Mouse (Mus musculus): Measurements from ENCODE around the gene Sftpd. TPM values are rescaled to one million over a fixed set of nuclear protein-coding genes. Genes with fewer than 3 reads are reported as not detected.

Gene Sftpd
- total RNA-seq, 1 experiment from 2014 or later = not detected

Other genes with a start within 250 kb of the Sftpd start
- gene Tspan14, start 218.3 kb downstream of the Sftpd start, total RNA-seq (2017) = 46.6 and 49.2 TPM in 2 replicates
- gene Fam213a, start 171.4 kb downstream of the Sftpd start, total RNA-seq (2017) = 26.4 and 32.5 TPM in 2 replicates
- not detected in 2 replicates for gene Dydc2, start 115.9 kb downstream of the Sftpd start, total RNA-seq (2017)
- not detected in 2 replicates for gene Dydc1, start 112.2 kb downstream of the Sftpd start, total RNA-seq (2017)
- not detected in 2 replicates for gene Mat1a, start 80.1 kb downstream of the Sftpd start, total RNA-seq (2017)
- gene Sftpa1, start 53.4 kb downstream of the Sftpd start, total RNA-seq (2017) = not detected in 2 replicates
- gene Mbl1, start 33.7 kb downstream of the Sftpd start, total RNA-seq (2017) = not detected in 2 replicates
- not detected in 2 replicates for gene Gm2832, start 93.7 kb upstream of the Sftpd start, total RNA-seq (2017)
- gene Gm5798, start 163.5 kb upstream of the Sftpd start, total RNA-seq (2017) = not detected in 2 replicates
- gene Gm7945, start 201.2 kb upstream of the Sftpd start, total RNA-seq (2017) = not detected in 2 replicates
- not detected in 2 replicates for gene Gm6482, start 223.1 kb upstream of the Sftpd start, total RNA-seq (2017)

Measured in common myeloid progenitor, adult 5-6 weeks (primary cell).